Mouse (Mus musculus): ENCODE results near the gene Serhl. TPM values are rescaled to one million over a fixed set of nuclear protein-coding genes. Genes with fewer than 3 reads are reported as not detected.

Gene Serhl
- polyA plus RNA-seq, 1 experiment: 133 TPM

- no peak overlapping the region for H3K27ac ChIP-seq (ENCODE audit: insufficient read depth, low read depth, low read length)
- no peaks in the 10 kb centered on the region for H3K27me3 ChIP-seq (ENCODE audit: control insufficient read depth, insufficient read depth, low read length)
- H3K36me3 ChIP-seq (ENCODE audit: control insufficient read depth, insufficient read depth, low read length): peaks cover 70% of the 10 kb centered on the region
- WGBS: 83% methylated on average over 10 of the region's 10 CpGs
- no peak for TF ChIP-seq POLR2A (IDR thresholded peaks at IDR 0.05; ENCODE audit: low read depth, low read length)
- TF ChIP-seq CTCF (IDR thresholded peaks at IDR 0.05; ENCODE audit: extremely low read depth, insufficient read length, insufficient replicate concordance, low read depth, low read length): no peak
- H3K4me3 ChIP-seq (ENCODE audit: low read depth, low read length): no peak overlapping the region
- H3K4me1 ChIP-seq (ENCODE audit: control insufficient read depth, insufficient read depth, insufficient read length, low read length): peaks cover 21% of the 10 kb centered on the region
Observed at GRCm38 (mm10) chr15:83161062-83161748, 71.9 kb downstream of the Serhl start.

GRCm38 (mm10) chr15:83162001-83162400 is 72.7 kb downstream of the Serhl start:
- Histone ChIP-seq H3K4me3 (ENCODE audit: low read depth, low read length) (no peak overlapping the region), H3K36me3 (ENCODE audit: control insufficient read depth, insufficient read depth, low read length) (peaks cover 65% of the 10 kb centered on the region), H3K27ac (ENCODE audit: insufficient read depth, low read depth, low read length) (no peak overlapping the region; the same call in 1 of the 2 replicates), H3K27me3 (ENCODE audit: control insufficient read depth, insufficient read depth, low read length) (no peaks in the 10 kb centered on the region), H3K4me1 (ENCODE audit: control insufficient read depth, insufficient read depth, insufficient read length, low read length) (peaks cover 29% of the 10 kb centered on the region)
- 97% methylated on average over 4 of the region's 4 CpGs for WGBS
- TF ChIP-seq CTCF (IDR thresholded peaks at IDR 0.05; ENCODE audit: extremely low read depth, insufficient read length, insufficient replicate concordance, low read depth, low read length) (no peak), POLR2A (IDR thresholded peaks at IDR 0.05; ENCODE audit: low read depth, low read length) (no peak)

- peaks cover 62% of the 10 kb centered on the region for H3K36me3 ChIP-seq (ENCODE audit: control insufficient read depth, insufficient read depth, low read length)
- 86% methylated on average over 11 of the region's 11 CpGs for WGBS
- no peak overlapping the region for H3K4me3 ChIP-seq (ENCODE audit: low read depth, low read length)
- peak overlapping the region; percentile 52 for H3K27ac ChIP-seq (ENCODE audit: insufficient read depth, low read depth, low read length)
- H3K27me3 ChIP-seq (ENCODE audit: control insufficient read depth, insufficient read depth, low read length): no peaks in the 10 kb centered on the region
- H3K4me1 ChIP-seq (ENCODE audit: control insufficient read depth, insufficient read depth, insufficient read length, low read length): peaks cover 39% of the 10 kb centered on the region
- TF ChIP-seq POLR2A (IDR thresholded peaks at IDR 0.05; ENCODE audit: low read depth, low read length) (no peak), CTCF (IDR thresholded peaks at IDR 0.05; ENCODE audit: extremely low read depth, insufficient read length, insufficient replicate concordance, low read depth, low read length) (no peak)
Observed at GRCm38 (mm10) chr15:83162818-83163485, 73.6 kb downstream of the Serhl start.

GRCm38 (mm10) chr15:83164971-83165471 is 75.7 kb downstream of the Serhl start:
- Histone ChIP-seq H3K27ac (ENCODE audit: insufficient read depth, low read depth, low read length) (peak overlapping the region; percentile 75), H3K4me1 (ENCODE audit: control insufficient read depth, insufficient read depth, insufficient read length, low read length) (peaks cover 55% of the 10 kb centered on the region)

GRCm38 (mm10) chr15:83165526-83166315 is 76.4 kb downstream of the Serhl start:
- 85% methylated on average over 13 of the region's 13 CpGs for WGBS
- peak overlapping the region; percentile 76 for H3K27ac ChIP-seq (ENCODE audit: insufficient read depth, low read depth, low read length)

More at GRCm38 (mm10) chr15:83164971-83165471, 75.7 kb downstream of the Serhl start:
- no peaks in the 10 kb centered on the region for H3K27me3 ChIP-seq (ENCODE audit: control insufficient read depth, insufficient read depth, low read length)
- WGBS: 39% methylated on average over 5 of the region's 5 CpGs
- no peak for TF ChIP-seq POLR2A (IDR thresholded peaks at IDR 0.05; ENCODE audit: low read depth, low read length)
- TF ChIP-seq CTCF (IDR thresholded peaks at IDR 0.05; ENCODE audit: extremely low read depth, insufficient read length, insufficient replicate concordance, low read depth, low read length): no peak
- peaks cover 43% of the 10 kb centered on the region for H3K36me3 ChIP-seq (ENCODE audit: control insufficient read depth, insufficient read depth, low read length)
- 0 out of 2 replicates have a peak overlapping the region, but pooled peaks have one; percentile 1 for H3K4me3 ChIP-seq (ENCODE audit: low read depth, low read length)

More at GRCm38 (mm10) chr15:83165526-83166315, 76.4 kb downstream of the Serhl start:
- TF ChIP-seq CTCF (IDR thresholded peaks at IDR 0.05; ENCODE audit: extremely low read depth, insufficient read length, insufficient replicate concordance, low read depth, low read length) (no peak), POLR2A (IDR thresholded peaks at IDR 0.05; ENCODE audit: low read depth, low read length) (no peak)
- H3K36me3 ChIP-seq (ENCODE audit: control insufficient read depth, insufficient read depth, low read length): peaks cover 36% of the 10 kb centered on the region
- H3K4me3 ChIP-seq (ENCODE audit: low read depth, low read length): no peak overlapping the region
- no peaks in the 10 kb centered on the region for H3K27me3 ChIP-seq (ENCODE audit: control insufficient read depth, insufficient read depth, low read length)
- H3K4me1 ChIP-seq (ENCODE audit: control insufficient read depth, insufficient read depth, insufficient read length, low read length): peaks cover 61% of the 10 kb centered on the region

Other genes with a start within 250 kb of the Serhl start
- gene Tcf20, start 101.6 kb upstream of the Serhl start, polyA plus RNA-seq (2012; rRNA removed): 8.3 and 20.0 TPM in 2 replicates
- 2.1 TPM in 2 replicates for gene Nfam1, start 56.2 kb upstream of the Serhl start, polyA plus RNA-seq (2012; rRNA removed)
- gene Rrp7a, start 33.3 kb downstream of the Serhl start, polyA plus RNA-seq (2012; rRNA removed): 33.1 and 72.4 TPM in 2 replicates
- 24.5 and 46.7 TPM in 2 replicates for gene Poldip3, start 59.9 kb downstream of the Serhl start, polyA plus RNA-seq (2012; rRNA removed)
- gene Cyb5r3, start 83.1 kb downstream of the Serhl start, polyA plus RNA-seq (2012; rRNA removed): 426 and 624 TPM in 2 replicates
- 9.7 and 16.7 TPM in 2 replicates for gene A4galt, start 162.3 kb downstream of the Serhl start, polyA plus RNA-seq (2012; rRNA removed)

Measured in small intestine, adult 2 months (tissue).